Mouse (Mus musculus) lung, embryonic 16.5 days (tissue): Measurements from ENCODE around the gene Olfr1350. TPM values are rescaled to one million over a fixed set of nuclear protein-coding genes. Genes with fewer than 3 reads are reported as not detected.
"Not testable (repeated sequence)": the region's sequence is repeated elsewhere in the genome, so short reads cannot be mapped to it uniquely, and the experiment has no call there.

Experiments
- ATAC-seq: fragments of 200-750 bp; cut with Nextera tagmentation; 2 replicates; pipeline ENCODE4 v1.8.0; 2017; ENCODE audit warnings: low read depth, mild to moderate bottlenecking, moderate library complexity
- H3K27ac ChIP-seq: fragments of 300-500 bp; sonication (generic); 2 replicates; pipeline ENCODE4 v1.5.1; 2014; ENCODE audit warnings: mild to moderate bottlenecking, control low read depth, low read length
- H3K27me3 ChIP-seq: fragments of 300-500 bp; sonication (generic); 2 replicates; pipeline ENCODE4 v1.6.1; 2014; ENCODE audit warnings: low read depth, low read length, mixed read lengths; ENCODE audit not compliant: control insufficient read depth, insufficient read depth
- H3K36me3 ChIP-seq: fragments of 300-500 bp; sonication (generic); 2 replicates; pipeline ENCODE4 v1.6.1; 2014; ENCODE audit warnings: low read length; ENCODE audit not compliant: control insufficient read depth, insufficient read depth
- H3K4me1 ChIP-seq: fragments of 300-500 bp; sonication (generic); replicated peaks from 2 replicates; pipeline ENCODE4 v1.6.1; 2014; ENCODE audit warnings: low read length, mixed read lengths; ENCODE audit not compliant: control insufficient read depth, insufficient read depth
- H3K4me2 ChIP-seq: fragments of 300-500 bp; sonication (generic); 2 replicates; pipeline ENCODE4 v1.6.1; 2014; ENCODE audit warnings: low read depth, low read length, control low read depth
- H3K4me3 ChIP-seq: fragments of 300-500 bp; sonication (generic); 2 replicates; pipeline ENCODE4 v1.5.1; 2014; ENCODE audit warnings: mild to moderate bottlenecking, low read length, control low read depth
- H3K9ac ChIP-seq: fragments of 300-500 bp; sonication (generic); 2 replicates; pipeline ENCODE4 v1.6.1; 2014; ENCODE audit warnings: low read length, control low read depth
- H3K9me3 ChIP-seq: fragments of 300-500 bp; sonication (generic); 2 replicates; pipeline ENCODE4 v1.6.1; 2016; ENCODE audit warnings: low read length; ENCODE audit not compliant: control insufficient read depth
- WGBS: fragments of 180-500 bp; shearing (Covaris S2); extraction: QIAGEN DNeasy Blood & Tissue Kit; methylation state at CpG from one replicate; pipeline ENCODE4 v1.1.7; 2014; 5-methylcytosine and 5-hydroxymethylcytosine counted together
- polyA plus RNA-seq: library from polyadenylated mRNA; unstranded; fragments of >200 nt; fragmentation: Nextera tagmentation; extraction: Ambion mirVana; gene quantifications from 2 replicates; pipeline ENCODE4 v1.2.1, GENCODE M21; 2015

Olfr1350 gene
- polyA plus RNA-seq: not detected in 2 replicates

DNA sequence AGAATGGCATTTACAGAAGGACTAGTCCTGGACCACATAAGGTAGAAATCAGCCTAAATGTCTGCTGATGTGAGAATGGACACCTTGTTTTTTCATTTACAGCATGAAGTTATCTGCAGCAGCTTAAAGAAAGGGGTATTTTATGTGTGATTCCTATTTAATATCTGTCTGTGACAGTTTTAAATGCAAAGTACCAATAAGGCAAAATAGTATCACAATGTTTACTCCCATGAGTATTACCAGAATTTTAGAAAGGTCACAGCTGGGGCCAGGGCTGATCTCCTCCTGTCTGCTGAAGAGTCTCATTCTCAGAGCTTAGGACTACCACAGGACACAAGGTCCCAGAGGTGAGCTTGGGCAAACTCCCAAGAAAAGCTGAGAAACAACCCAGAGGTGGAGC lies at the start of gene Olfr1350:
Gene Olfr1350 (plus strand): TSS at position 301 of the 400 bp plus-strand sequence.
- H3K4me2 ChIP-seq: no peak within 1 kb of the TSS
- no peak within 1 kb of the TSS for H3K9ac ChIP-seq
- no peak within 1 kb of the TSS for H3K27ac ChIP-seq
- H3K27me3 ChIP-seq: no peaks in the 10 kb centered on the region
- no peaks in the 10 kb centered on the region for H3K36me3 ChIP-seq
- no peak for ATAC-seq
- no peaks in the 10 kb centered on the region for H3K9me3 ChIP-seq
- H3K4me1 ChIP-seq: no peaks in the 10 kb centered on the region
- no peak within 1 kb of the TSS for H3K4me3 ChIP-seq

DNA sequence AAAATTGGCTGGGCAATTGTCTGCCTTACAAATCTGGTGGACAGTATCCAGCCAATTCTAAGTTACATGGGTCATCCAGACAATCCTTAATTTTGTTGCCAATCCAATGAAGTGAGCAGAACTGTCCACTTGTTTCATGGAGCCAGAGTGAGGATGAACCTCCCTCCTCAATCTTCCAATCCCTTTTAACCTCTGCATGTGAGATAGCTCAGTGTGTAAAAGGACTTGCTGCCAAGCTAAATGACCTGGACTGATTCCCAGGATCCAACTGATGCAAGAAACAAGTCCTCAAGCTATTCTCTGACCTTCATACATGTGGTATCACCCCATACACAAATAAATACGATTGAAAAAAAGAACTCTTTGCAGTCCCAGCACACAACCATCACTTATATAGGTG lies 43.0 kb upstream of the Olfr1350 start:
- H3K4me2 ChIP-seq: no peak overlapping the region
- WGBS: 19% methylated on average over 1 of the region's 1 CpGs
- no peaks in the 10 kb centered on the region for H3K4me1 ChIP-seq
- H3K4me3 ChIP-seq: no peak overlapping the region
- H3K27me3 ChIP-seq: no peaks in the 10 kb centered on the region
- H3K9ac ChIP-seq: no peak overlapping the region
- no peak for ATAC-seq
- H3K9me3 ChIP-seq: no peaks in the 10 kb centered on the region
- H3K36me3 ChIP-seq: no peaks in the 10 kb centered on the region
- no peak overlapping the region for H3K27ac ChIP-seq

DNA sequence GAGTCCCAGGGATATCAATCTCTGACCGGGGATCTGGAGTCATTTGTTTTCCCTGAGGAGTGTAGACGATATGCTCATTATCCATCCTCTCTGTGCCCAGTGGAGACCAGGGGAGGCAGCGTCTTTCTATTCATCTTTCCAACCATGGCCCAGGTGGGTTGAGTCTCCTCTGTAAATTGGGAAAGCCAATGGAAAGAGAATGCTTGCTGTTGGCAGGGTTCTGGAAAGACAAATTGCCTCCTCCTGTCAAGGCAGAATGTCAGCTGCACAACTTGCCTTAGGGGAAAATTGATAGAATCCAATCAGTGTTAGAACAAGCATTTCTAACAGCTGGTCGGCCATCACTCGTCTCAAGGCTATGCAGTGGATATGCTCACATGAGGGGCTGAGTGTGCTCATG lies 41.8 kb upstream of the Olfr1350 start, which contains the start of gene Olfr1349:
Gene Olfr1349 (minus strand): TSS at position 101 of the 400 bp plus-strand sequence.
- Histone ChIP-seq H3K4me2 (no peak within 1 kb of the TSS), H3K27ac (no peak within 1 kb of the TSS), H3K4me1 (no peaks in the 10 kb centered on the region), H3K9ac (no peak within 1 kb of the TSS), H3K27me3 (no peaks in the 10 kb centered on the region), H3K4me3 (no peak within 1 kb of the TSS), H3K36me3 (no peaks in the 10 kb centered on the region), H3K9me3 (no peaks in the 10 kb centered on the region)
- 81% methylated on average over 5 of the region's 5 CpGs for WGBS
- no peak for ATAC-seq

DNA sequence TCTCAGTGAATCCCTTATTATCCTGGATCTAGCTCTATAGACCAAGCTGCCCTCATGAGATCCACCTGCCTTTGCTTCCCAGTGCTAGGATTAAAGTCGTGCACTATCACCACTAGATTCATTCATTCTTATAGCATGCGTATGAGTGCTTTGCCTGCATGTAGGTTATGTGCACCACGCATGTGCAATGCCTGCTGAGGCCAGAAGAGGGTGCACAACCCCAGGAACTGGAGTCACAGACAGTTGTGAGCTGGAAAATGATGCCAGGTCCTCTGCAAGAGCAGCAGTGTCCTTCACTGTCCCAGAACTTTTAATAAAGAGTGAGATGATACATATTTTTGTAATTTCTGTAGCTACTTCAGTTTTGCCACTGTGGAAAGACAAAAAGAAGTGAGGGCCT lies 39.6 kb upstream of the Olfr1350 start:
- no peak overlapping the region for H3K9ac ChIP-seq
- no peak overlapping the region for H3K4me3 ChIP-seq
- no peaks in the 10 kb centered on the region for H3K9me3 ChIP-seq
- no peaks in the 10 kb centered on the region for H3K4me1 ChIP-seq
- no peaks in the 10 kb centered on the region for H3K36me3 ChIP-seq
- 53% methylated on average over 3 of the region's 3 CpGs for WGBS
- no peaks in the 10 kb centered on the region for H3K27me3 ChIP-seq
- no peak overlapping the region for H3K4me2 ChIP-seq
- ATAC-seq: no peak
- no peak overlapping the region for H3K27ac ChIP-seq

DNA sequence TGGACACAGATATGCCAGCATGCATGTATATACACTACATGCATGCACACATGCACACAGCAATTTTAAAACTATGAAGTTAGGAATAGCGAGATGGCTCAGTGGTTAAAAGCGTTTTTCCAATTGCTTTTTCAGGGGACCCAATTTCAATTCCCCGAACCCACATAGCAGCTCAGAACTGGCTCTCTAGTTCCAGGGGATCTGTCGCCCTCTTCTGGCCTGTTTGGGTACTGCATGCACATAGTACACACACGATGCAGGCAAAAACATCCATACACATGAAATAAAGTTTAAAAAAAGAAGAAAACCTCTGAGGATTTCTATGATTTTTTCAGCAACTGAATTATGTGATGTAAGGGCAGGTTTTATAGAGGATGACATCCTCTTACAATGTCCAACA lies 38.5 kb upstream of the Olfr1350 start:
- H3K4me1 ChIP-seq: no peaks in the 10 kb centered on the region
- 68% methylated on average over 5 of the region's 5 CpGs for WGBS
- H3K27ac ChIP-seq: no peak overlapping the region
- H3K9ac ChIP-seq: no peak overlapping the region
- no peak for ATAC-seq
- H3K4me2 ChIP-seq: no peak overlapping the region
- H3K27me3 ChIP-seq: no peaks in the 10 kb centered on the region
- H3K9me3 ChIP-seq: no peaks in the 10 kb centered on the region
- no peak overlapping the region for H3K4me3 ChIP-seq
- H3K36me3 ChIP-seq: no peaks in the 10 kb centered on the region

DNA sequence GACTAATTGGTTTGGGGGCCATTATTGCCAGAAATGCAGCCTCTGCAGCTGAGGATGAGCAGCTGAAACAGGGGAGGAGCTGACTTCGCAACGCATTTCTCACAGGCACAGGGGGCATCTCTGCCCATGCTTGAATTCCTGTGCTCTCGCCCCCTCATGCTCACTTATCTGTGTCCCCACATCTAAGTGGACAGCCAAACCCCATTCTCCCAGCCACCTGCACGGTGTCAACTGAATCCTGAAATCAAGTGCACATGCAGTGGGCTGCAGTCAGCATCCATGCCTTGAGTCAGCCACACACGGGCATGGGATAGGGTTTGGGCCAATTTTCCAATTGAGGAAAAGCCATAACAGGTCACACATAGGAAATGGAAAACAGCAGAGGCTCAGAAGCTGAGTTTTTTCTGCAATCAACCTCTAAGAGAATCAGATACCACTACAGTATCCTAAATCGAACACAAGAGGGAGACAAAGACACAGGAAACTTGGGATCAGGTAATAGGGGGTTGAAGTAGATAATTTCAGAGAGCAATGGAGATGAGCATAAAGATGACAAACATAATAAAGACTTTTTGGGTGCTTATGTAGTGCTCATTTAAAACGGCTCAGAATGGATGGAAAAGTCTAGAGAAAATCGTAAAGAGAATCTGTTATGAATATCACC lies 21.6 kb downstream of the Olfr1350 start:
- no peaks in the 10 kb centered on the region for H3K9me3 ChIP-seq
- H3K4me1 ChIP-seq: no peaks in the 10 kb centered on the region
- no peaks in the 10 kb centered on the region for H3K36me3 ChIP-seq
- no peaks in the 10 kb centered on the region for H3K27me3 ChIP-seq
- 44% methylated on average over 8 of the region's 8 CpGs for WGBS
- no peak for ATAC-seq
- H3K9ac ChIP-seq: no peak overlapping the region
- no peak overlapping the region for H3K4me2 ChIP-seq
- H3K4me3 ChIP-seq: no peak overlapping the region
- H3K27ac ChIP-seq: no peak overlapping the region

DNA sequence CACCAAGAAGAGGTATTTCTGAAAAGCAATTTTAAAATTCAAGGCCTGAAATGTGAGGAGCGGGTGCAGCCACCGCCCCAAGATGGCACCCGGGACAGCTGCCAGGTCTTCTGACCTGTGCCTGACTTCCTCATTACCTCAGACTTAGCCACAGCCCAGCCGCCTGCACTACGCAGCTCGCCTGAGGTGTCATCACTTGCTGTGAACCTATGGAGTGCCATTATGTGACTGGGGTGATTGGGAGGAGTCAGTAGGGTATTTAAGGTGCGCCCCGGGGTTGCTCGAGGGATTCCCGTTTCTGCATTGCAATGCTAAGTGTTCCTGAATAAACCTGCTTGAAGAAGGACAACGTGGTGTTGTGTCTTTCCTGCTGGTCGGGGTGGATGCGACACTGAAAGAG lies 24.1 kb downstream of the Olfr1350 start:
- H3K4me2 ChIP-seq, H3K4me1 ChIP-seq, H3K27me3 ChIP-seq, H3K9ac ChIP-seq, H3K4me3 ChIP-seq, H3K9me3 ChIP-seq, H3K27ac ChIP-seq, ATAC-seq, H3K36me3 ChIP-seq: not testable (repeated sequence)
- 85% methylated on average over 13 of the region's 13 CpGs for WGBS

DNA sequence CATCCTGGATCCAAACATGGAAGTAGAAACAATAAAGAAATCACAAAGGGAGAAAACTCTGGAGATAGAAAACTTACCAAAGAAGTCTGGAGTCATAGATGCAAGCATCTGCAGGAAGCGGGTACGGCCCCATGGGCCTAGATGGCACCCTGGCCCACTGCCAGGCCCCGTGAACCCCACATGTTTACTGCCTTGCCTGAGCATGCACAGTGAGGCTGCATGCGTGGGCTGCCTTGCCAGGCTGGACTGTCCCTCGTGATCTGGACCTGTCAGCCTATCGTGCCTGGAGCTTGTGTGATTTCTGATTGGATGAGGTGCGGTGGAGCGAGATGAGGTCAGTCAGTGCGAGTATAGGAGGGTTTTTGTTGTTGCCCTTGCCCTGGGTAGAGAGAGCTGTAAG lies 38.7 kb downstream of the Olfr1350 start:
- Histone ChIP-seq H3K4me1 (no peaks in the 10 kb centered on the region), H3K9ac (no peak overlapping the region), H3K4me3 (no peak overlapping the region), H3K4me2 (no peak overlapping the region), H3K27me3 (no peaks in the 10 kb centered on the region), H3K36me3 (no peaks in the 10 kb centered on the region), H3K9me3 (no peaks in the 10 kb centered on the region), H3K27ac (no peak overlapping the region)
- ATAC-seq: no peak
- WGBS: 85% methylated on average over 9 of the region's 9 CpGs
